Mouse (Mus musculus): ENCODE data around the gene Spdye4a.

GRCm38 (mm10) chr5:143252039-143252438, 25.3 kb upstream of the Spdye4a start:
- TF ChIP-seq GATA1 (IDR thresholded peaks at IDR 0.05; ENCODE audit: low read length) = no peak
- no peak for TF ChIP-seq TAL1 (IDR thresholded peaks at IDR 0.05; ENCODE audit: low read length)

All from erythroblast, embryonic 14.5 days (primary cell).